Mouse (Mus musculus): ENCODE measurements around the gene Fbrs. TPM values are rescaled to one million over a fixed set of nuclear protein-coding genes. Genes with fewer than 3 reads are reported as not detected.

Gene Fbrs
- total RNA-seq, 1 experiment, result 11.1 TPM

DNA sequence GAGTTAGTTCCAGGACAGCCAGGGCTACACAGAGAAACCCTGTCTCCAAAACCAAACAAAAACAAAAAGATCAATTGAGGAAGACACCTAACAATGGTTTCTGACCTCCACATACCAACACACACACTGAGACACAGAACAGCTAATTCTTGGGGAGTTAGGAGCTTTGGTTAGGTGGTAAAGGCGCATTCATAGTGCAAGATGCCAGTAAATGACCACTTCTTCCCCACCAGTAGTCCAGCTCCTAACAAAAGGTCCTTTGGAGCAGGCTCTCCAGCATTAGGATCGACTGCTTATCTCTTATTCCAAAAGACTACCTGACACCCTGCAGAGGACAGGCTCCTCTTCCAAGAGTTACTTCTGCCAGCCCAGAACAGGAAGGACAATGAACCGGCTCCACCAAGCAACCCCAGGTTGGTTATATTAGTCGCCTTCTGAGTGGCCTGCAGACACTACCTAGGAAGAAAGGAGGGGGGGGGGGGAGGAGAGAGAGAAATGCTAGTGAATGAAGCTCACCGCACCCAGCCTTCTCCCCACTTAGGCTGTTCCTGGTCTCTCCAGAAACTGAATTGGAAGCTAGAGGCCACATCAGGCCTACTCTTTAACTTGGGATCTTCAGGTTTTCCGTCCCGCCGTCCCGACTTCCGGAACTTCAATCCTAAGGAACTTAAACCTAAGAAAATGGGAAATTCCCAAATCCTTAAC lies 8.8 kb upstream of the Fbrs start:
- H3K4me1 ChIP-seq (ENCODE audit: control insufficient read depth in 2 of 2, insufficient read depth in 2 of 2, low read length in 2 of 2, poor library complexity in 1 of 2), result peaks cover 2 to 3% of the 10 kb centered on the region in 2 experiments; a peak in 1 of 4 replicates
- TF ChIP-seq MAFK (IDR thresholded peaks at IDR 0.05; ENCODE audit: insufficient read depth, low read depth, low read length), result no peak
- TF ChIP-seq CHD2 (IDR thresholded peaks at IDR 0.05; ENCODE audit: low read depth, low read length), result no peak
- TF ChIP-seq ZC3H11A (IDR thresholded peaks at IDR 0.05; ENCODE audit: borderline replicate concordance, low read depth, low read length), result no peak
- TF ChIP-seq ZNF384 (IDR thresholded peaks at IDR 0.05; ENCODE audit: low read depth, low read length), result no peak
- no peak for TF ChIP-seq HCFC1 (IDR thresholded peaks at IDR 0.05; ENCODE audit: borderline replicate concordance, insufficient read depth, low read length)
- peak overlapping the region; percentile 90 to 97 for H3K4me3 ChIP-seq (ENCODE audit: insufficient read depth in 1 of 2, low read depth in 1 of 2, low read length in 2 of 2, poor library complexity in 1 of 2, severe bottlenecking in 1 of 2)
- DNase-seq (ENCODE audit: low read depth, low spot score), result no peak
- peak overlapping the region; percentile 91 for H3K9ac ChIP-seq (ENCODE audit: insufficient read depth, low read depth, low read length, poor library complexity, severe bottlenecking)
- peaks cover 26% of the 10 kb centered on the region for H3K36me3 ChIP-seq (ENCODE audit: control insufficient read depth, insufficient read depth, low read length, poor library complexity, severe bottlenecking)
- H3K9me3 ChIP-seq (ENCODE audit: control insufficient read depth, insufficient read depth, low read depth, low read length), result 0 out of 2 replicates have a peak, but pooled peaks cover 7% of the 10 kb centered on the region
- H3K27ac ChIP-seq (ENCODE audit: insufficient read depth, low read depth, low read length, poor library complexity, severe bottlenecking), result peak overlapping the region; percentile 96
- in situ Hi-C loops (cut with MboI; ENCODE audit: low sequenced_read_pairs in 2 of 2, unreplicated experiment in 2 of 2), result no loop called here

DNA sequence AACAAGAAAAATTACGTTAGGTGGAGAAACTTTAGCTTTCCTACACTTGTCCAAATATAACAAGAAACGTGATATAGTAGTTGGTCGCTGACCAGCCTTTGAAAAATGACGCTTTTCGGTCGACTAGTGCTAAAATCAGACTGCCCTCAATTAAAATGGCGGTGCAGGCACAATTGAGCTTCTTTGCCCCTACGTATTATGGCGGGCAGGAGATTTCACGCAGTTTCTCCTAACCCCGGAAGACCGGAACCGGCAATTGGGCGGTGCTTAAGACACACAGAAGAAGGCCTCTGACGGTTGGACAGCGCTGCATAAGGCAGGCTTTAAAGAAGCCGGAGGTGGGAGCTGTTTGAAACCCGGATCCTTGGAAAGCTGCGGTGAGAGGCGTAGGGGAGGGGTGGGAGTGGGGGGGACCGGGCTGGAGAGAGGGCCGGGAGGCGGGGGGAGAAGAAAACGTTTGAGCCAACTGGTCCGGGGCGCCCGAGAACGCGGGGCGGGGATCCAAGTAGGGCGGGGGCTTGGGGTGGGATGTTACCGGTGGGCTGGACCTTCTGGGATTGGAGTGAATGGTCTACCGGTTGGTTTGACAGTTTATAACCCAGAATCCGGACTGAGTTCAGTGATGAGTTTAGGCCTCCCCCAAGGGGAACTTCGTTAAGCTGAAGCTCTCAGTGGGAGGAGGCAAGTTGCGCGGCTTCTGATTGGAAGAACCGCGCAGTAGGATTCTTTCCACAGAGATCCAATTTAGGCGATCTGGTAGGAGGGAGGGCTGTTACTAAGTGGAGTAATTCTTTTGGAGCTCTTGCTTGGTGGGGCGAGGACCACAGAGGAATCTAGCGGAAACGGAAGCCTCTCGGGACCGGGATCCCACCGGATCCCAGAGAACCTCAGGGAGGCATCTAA lies 8.0 kb upstream of the Fbrs start:
- DNase-seq (ENCODE audit: low read depth, low spot score), result peak; percentile 95
- TF ChIP-seq MAFK (IDR thresholded peaks at IDR 0.05; ENCODE audit: insufficient read depth, low read depth, low read length) (0 out of 2 replicates have a peak, but pooled peaks have one; percentile 5), ZC3H11A (IDR thresholded peaks at IDR 0.05; ENCODE audit: borderline replicate concordance, low read depth, low read length) (no peak), CHD2 (IDR thresholded peaks at IDR 0.05; ENCODE audit: low read depth, low read length) (peak; percentile 43; the same call in 1 of the 2 replicates), HCFC1 (IDR thresholded peaks at IDR 0.05; ENCODE audit: borderline replicate concordance, insufficient read depth, low read length) (peak; percentile 85), ZNF384 (IDR thresholded peaks at IDR 0.05; ENCODE audit: low read depth, low read length) (no peak)
- Histone ChIP-seq H3K9ac (ENCODE audit: insufficient read depth, low read depth, low read length, poor library complexity, severe bottlenecking) (peak overlapping the region; percentile 91), H3K4me1 (ENCODE audit: control insufficient read depth in 2 of 2, insufficient read depth in 2 of 2, low read length in 2 of 2, poor library complexity in 1 of 2) (peaks cover 2 to 3% of the 10 kb centered on the region in 2 experiments; a peak in 1 of 4 replicates), H3K4me3 (ENCODE audit: insufficient read depth in 1 of 2, low read depth in 1 of 2, low read length in 2 of 2, poor library complexity in 1 of 2, severe bottlenecking in 1 of 2) (peak overlapping the region; percentile 90 to 97), H3K27ac (ENCODE audit: insufficient read depth, low read depth, low read length, poor library complexity, severe bottlenecking) (peak overlapping the region; percentile 96), H3K9me3 (ENCODE audit: control insufficient read depth, insufficient read depth, low read depth, low read length) (0 out of 2 replicates have a peak, but pooled peaks cover 7% of the 10 kb centered on the region), H3K36me3 (ENCODE audit: control insufficient read depth, insufficient read depth, low read length, poor library complexity, severe bottlenecking) (peaks cover 34% of the 10 kb centered on the region)
- in situ Hi-C loops (cut with MboI; ENCODE audit: low sequenced_read_pairs in 2 of 2, unreplicated experiment in 2 of 2), result no loop called here

DNA sequence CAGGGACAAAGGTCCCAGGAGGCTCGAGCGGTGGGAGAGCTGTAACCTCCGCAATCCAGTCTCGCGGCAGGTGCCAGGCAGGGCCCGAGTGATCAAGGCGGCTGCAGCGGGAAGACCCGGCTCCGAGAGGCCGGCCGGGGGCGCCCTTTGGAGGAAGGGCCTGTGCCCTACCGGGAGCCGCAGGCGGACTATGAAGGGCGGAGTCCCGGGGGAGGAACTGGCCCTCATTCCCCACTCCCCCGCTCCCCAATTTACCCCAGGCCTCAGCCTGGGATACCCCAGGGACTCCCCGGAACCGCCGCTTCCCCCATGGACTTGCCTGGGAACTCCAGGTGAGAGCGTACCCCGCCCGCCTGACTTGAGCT lies 7.4 kb upstream of the Fbrs start:
- DNase-seq (ENCODE audit: low read depth, low spot score), result no peak
- Histone ChIP-seq H3K9ac (ENCODE audit: insufficient read depth, low read depth, low read length, poor library complexity, severe bottlenecking) (peak overlapping the region; percentile 91), H3K4me1 (ENCODE audit: control insufficient read depth in 2 of 2, insufficient read depth in 2 of 2, low read length in 2 of 2, poor library complexity in 1 of 2) (peaks cover 2 to 3% of the 10 kb centered on the region in 2 experiments; a peak in 1 of 4 replicates), H3K27ac (ENCODE audit: insufficient read depth, low read depth, low read length, poor library complexity, severe bottlenecking) (peak overlapping the region; percentile 96), H3K36me3 (ENCODE audit: control insufficient read depth, insufficient read depth, low read length, poor library complexity, severe bottlenecking) (peaks cover 37% of the 10 kb centered on the region), H3K4me3 (ENCODE audit: insufficient read depth in 1 of 2, low read depth in 1 of 2, low read length in 2 of 2, poor library complexity in 1 of 2, severe bottlenecking in 1 of 2) (peak overlapping the region; percentile 90 to 97), H3K9me3 (ENCODE audit: control insufficient read depth, insufficient read depth, low read depth, low read length) (0 out of 2 replicates have a peak, but pooled peaks cover 7% of the 10 kb centered on the region)
- in situ Hi-C loops (cut with MboI; ENCODE audit: low sequenced_read_pairs in 2 of 2, unreplicated experiment in 2 of 2), result no loop called here
- TF ChIP-seq HCFC1 (IDR thresholded peaks at IDR 0.05; ENCODE audit: borderline replicate concordance, insufficient read depth, low read length) (no peak), ZC3H11A (IDR thresholded peaks at IDR 0.05; ENCODE audit: borderline replicate concordance, low read depth, low read length) (no peak), ZNF384 (IDR thresholded peaks at IDR 0.05; ENCODE audit: low read depth, low read length) (no peak), MAFK (IDR thresholded peaks at IDR 0.05; ENCODE audit: insufficient read depth, low read depth, low read length) (no peak), CHD2 (IDR thresholded peaks at IDR 0.05; ENCODE audit: low read depth, low read length) (no peak)

DNA sequence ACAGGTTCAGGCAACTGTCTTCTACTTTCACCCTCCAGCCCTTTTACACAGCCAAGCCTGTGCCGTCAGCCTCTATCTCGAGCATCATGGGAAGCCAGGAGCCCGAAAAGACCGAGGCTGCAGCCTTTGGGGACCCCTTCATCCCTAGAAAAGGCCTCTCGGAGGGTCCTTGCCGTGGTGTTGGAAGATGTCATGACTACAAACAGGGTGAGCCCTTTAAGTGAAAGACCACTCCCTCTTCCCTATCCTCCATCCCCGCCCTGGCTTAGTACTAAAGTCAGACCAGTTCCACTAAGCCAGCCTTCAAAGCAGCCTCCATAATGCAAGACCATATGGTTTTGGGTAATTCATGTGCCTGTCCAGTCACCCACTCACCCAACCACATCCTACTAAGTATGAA lies 6.9 kb upstream of the Fbrs start:
- DNase-seq (ENCODE audit: low read depth, low spot score), result no peak
- in situ Hi-C loops (cut with MboI; ENCODE audit: low sequenced_read_pairs in 2 of 2, unreplicated experiment in 2 of 2), result no loop called here
- peaks cover 2 to 3% of the 10 kb centered on the region in 2 experiments; a peak in 1 of 4 replicates for H3K4me1 ChIP-seq (ENCODE audit: control insufficient read depth in 2 of 2, insufficient read depth in 2 of 2, low read length in 2 of 2, poor library complexity in 1 of 2)
- TF ChIP-seq ZNF384 (IDR thresholded peaks at IDR 0.05; ENCODE audit: low read depth, low read length) (no peak), HCFC1 (IDR thresholded peaks at IDR 0.05; ENCODE audit: borderline replicate concordance, insufficient read depth, low read length) (no peak), ZC3H11A (IDR thresholded peaks at IDR 0.05; ENCODE audit: borderline replicate concordance, low read depth, low read length) (no peak), MAFK (IDR thresholded peaks at IDR 0.05; ENCODE audit: insufficient read depth, low read depth, low read length) (no peak), CHD2 (IDR thresholded peaks at IDR 0.05; ENCODE audit: low read depth, low read length) (no peak)
- peak overlapping the region; percentile 96 for H3K27ac ChIP-seq (ENCODE audit: insufficient read depth, low read depth, low read length, poor library complexity, severe bottlenecking)
- peak overlapping the region; percentile 90 to 97 for H3K4me3 ChIP-seq (ENCODE audit: insufficient read depth in 1 of 2, low read depth in 1 of 2, low read length in 2 of 2, poor library complexity in 1 of 2, severe bottlenecking in 1 of 2)
- H3K9me3 ChIP-seq (ENCODE audit: control insufficient read depth, insufficient read depth, low read depth, low read length), result 0 out of 2 replicates have a peak, but pooled peaks cover 7% of the 10 kb centered on the region
- H3K36me3 ChIP-seq (ENCODE audit: control insufficient read depth, insufficient read depth, low read length, poor library complexity, severe bottlenecking), result peaks cover 36% of the 10 kb centered on the region
- peak overlapping the region; percentile 91 for H3K9ac ChIP-seq (ENCODE audit: insufficient read depth, low read depth, low read length, poor library complexity, severe bottlenecking)
